8 mouse cellular contexts compared by ENCODE assay signal in genomic region chr7:67950815-67951531, GRCm38 (mm10). TPM values are rescaled to one million over a fixed set of nuclear protein-coding genes. Genes with fewer than 3 reads are reported as not detected.
DNase-seq lines count a peak whose midpoint lies in the region; ATAC-seq lines count a peak whose summit lies in the region.

No protein-coding gene starts in this region.

- H3K9me3 ChIP-seq in hindbrain, embryonic 15.5 days = no peaks in the 10 kb centered on the region

- no peaks in the 10 kb centered on the region for H3K27me3 ChIP-seq in hindbrain, embryonic 15.5 days

- peak overlapping the region; percentile 84 for H3K4me2 ChIP-seq in hindbrain, embryonic 15.5 days

- peak; percentile 21 for ATAC-seq in activated CD4-positive, CD25-positive, alpha-beta regulatory T cell, adult 4 months
- ATAC-seq in hindbrain, embryonic 15.5 days (ENCODE audit: low FRiP score, low read depth) = peak; percentile 85

- peak; percentile 85 to 87 for DNase-seq in cerebellum, postnatal 4 days (ENCODE audit: low spot score in 2 of 2)
- peak; percentile 76 for DNase-seq in gastrocnemius, adult 18-20 months (ENCODE audit: low spot score)
- peak; percentile 74 for DNase-seq in left cerebral cortex, adult 11 months (ENCODE audit: low spot score)
- peak; percentile 80 for DNase-seq in lung, postnatal 36 days
- DNase-seq in retina, postnatal 1 day = peak; percentile 95
- peak; percentile 81 to 86 for DNase-seq in thymus, postnatal 36 days

- no peaks in the 10 kb centered on the region for H3K36me3 ChIP-seq in hindbrain, embryonic 15.5 days

- peak overlapping the region; percentile 78 for H3K4me3 ChIP-seq in hindbrain, embryonic 15.5 days

- peak overlapping the region; percentile 70 for H3K9ac ChIP-seq in hindbrain, embryonic 15.5 days

- peak overlapping the region; percentile 100 for H3K27ac ChIP-seq in hindbrain, embryonic 15.5 days (replicated peaks)

- peaks cover 29% of the 10 kb centered on the region for H3K4me1 ChIP-seq in hindbrain, embryonic 15.5 days (replicated peaks)

- WGBS in hindbrain, embryonic 15.5 days = 1% methylated on average over 66 of the region's 71 CpGs

RNA-seq across cellular contexts. Expression of gene Igf1r, which starts 1.7 kb away (rescaled TPM):
- 10 to 100 TPM; 11.3 to 19.2 TPM for polyA plus RNA-seq in activated CD4-positive, CD25-positive, alpha-beta regulatory T cell, adult 4 months (2017; shearing (Covaris generic))
- total RNA-seq in gastrocnemius, adult 18-20 months (2021) = 1 to 10 TPM; 6.9 to 8.1 TPM
- 19.2 and 22.8 TPM in 2 replicates for polyA plus RNA-seq in hindbrain, embryonic 15.5 days (2015; fragmentation: Nextera tagmentation; extraction: Ambion mirVana)

Comparison
In these comparisons a context has a peak if more than half of its experiments do, and no peak if none do; other contexts are left out.
1. Peak in every context shown above with its lines: DNase-seq, ATAC-seq, H3K4me3 ChIP-seq and H3K27ac ChIP-seq.